Mouse (Mus musculus) MEL (cell line): ENCODE measurements at regions not wholly inside any gene's neighbourhood (a gene's known extent, or its start where the extent isn't known, plus 50 kb on each side); places are given as distances from the start of the nearest gene placed in this dataset.

Experiments used
- DNase-seq: peaks from one replicate; pipeline ENCODE4 v3.0.0; 2011; ENCODE audit warnings: low read depth, low spot score
- H3K27ac ChIP-seq: 2 replicates; pipeline ENCODE4 v1.5.1; 2012; ENCODE audit warnings: low read depth, mild to moderate bottlenecking, control low read depth, low read length, moderate library complexity; ENCODE audit not compliant: control insufficient read depth
- H3K27me3 ChIP-seq, 2 experiments: fragments of 150-350 bp in 1 of 2; sonication (generic) in 1 of 2; 2 replicates each; pipeline ENCODE4 v1.6.1; 2012; ENCODE audit warnings: low read length in 2 of 2, mild to moderate bottlenecking in 2 of 2, improper control_type of control experiment in 1 of 2, moderate library complexity in 1 of 2; ENCODE audit not compliant: insufficient read depth in 2 of 2, control insufficient read depth in 1 of 2
- H3K36me3 ChIP-seq, 2 experiments: 2 replicates each; pipeline ENCODE4 v1.6.1; 2012 to 2014; ENCODE audit warnings: low read length in 2 of 2, improper control_type of control experiment in 1 of 2, inconsistent platforms in 1 of 2, mild to moderate bottlenecking in 1 of 2; ENCODE audit not compliant: insufficient read depth in 2 of 2, control insufficient read depth in 1 of 2
- H3K4me1 ChIP-seq, 2 experiments: fragments of 150-350 bp in 1 of 2; sonication (generic) in 1 of 2; 2 replicates each; pipeline ENCODE4 v1.6.1; 2012; ENCODE audit warnings: low read length in 2 of 2, improper control_type of control experiment in 1 of 2, mild to moderate bottlenecking in 1 of 2; ENCODE audit not compliant: insufficient read depth in 2 of 2, control insufficient read depth in 1 of 2
- H3K4me3 ChIP-seq, 2 experiments: fragments of 150-350 bp in 1 of 2; sonication (generic) in 1 of 2; 2 replicates each; pipeline ENCODE4 v1.5.1; 2012; ENCODE audit warnings: low read depth in 2 of 2, low read length in 2 of 2, mild to moderate bottlenecking in 2 of 2, moderate library complexity in 2 of 2, control low read depth in 1 of 2, improper control_type of control experiment in 1 of 2; ENCODE audit not compliant: control insufficient read depth in 1 of 2, insufficient read depth in 1 of 2
- H3K79me2 ChIP-seq: 2 replicates; pipeline ENCODE4 v1.6.1; 2012; ENCODE audit warnings: mild to moderate bottlenecking, low read length, moderate library complexity; ENCODE audit not compliant: control insufficient read depth, poor library complexity, insufficient read depth
- H3K9ac ChIP-seq: 2 replicates; pipeline ENCODE4 v1.6.1; 2012; ENCODE audit warnings: low read depth, mild to moderate bottlenecking, control low read depth, low read length, moderate library complexity; ENCODE audit not compliant: control insufficient read depth, poor library complexity, severe bottlenecking
- H3K9me3 ChIP-seq: fragments of 150-350 bp; sonication (generic); replicated peaks from 2 replicates; pipeline ENCODE4 v1.6.1; 2012; ENCODE audit warnings: mild to moderate bottlenecking, low read length, improper control_type of control experiment, moderate library complexity; ENCODE audit not compliant: insufficient read depth
- CHD1 ChIP-seq: IDR thresholded peaks from 2 replicates; pipeline ENCODE4 v1.6.1; 2012; ENCODE audit warnings: low read depth, mild to moderate bottlenecking, inconsistent platforms, low read length, improper control_type of control experiment
- CHD2 ChIP-seq: IDR thresholded peaks from 2 replicates; pipeline ENCODE4 v1.6.1; 2011; ENCODE audit warnings: low read length, improper control_type of control experiment
- CTCF ChIP-seq, 3 experiments: IDR thresholded peaks in 2 of 3; conservative IDR thresholded peaks in 1 of 3; 2 replicates each; pipeline ENCODE4 v1.5.1; 2011 to 2012; ENCODE audit warnings: low read length in 3 of 3, low read depth in 2 of 3, mild to moderate bottlenecking in 2 of 3, improper control_type of control experiment in 1 of 3, inconsistent platforms in 1 of 3, mixed read lengths in 1 of 3, moderate library complexity in 1 of 3; ENCODE audit not compliant: control insufficient read depth in 1 of 3, insufficient read depth in 1 of 3, poor library complexity in 1 of 3, severe bottlenecking in 1 of 3
- ELF1 ChIP-seq: IDR thresholded peaks from 2 replicates; pipeline ENCODE4 v1.6.1; 2014; ENCODE audit warnings: low read depth, mild to moderate bottlenecking, inconsistent platforms, low read length, improper control_type of control experiment, moderate library complexity
- ETS1 ChIP-seq: IDR thresholded peaks from 2 replicates; pipeline ENCODE4 v1.6.1; 2012; ENCODE audit warnings: low read depth, mild to moderate bottlenecking, inconsistent platforms, low read length, improper control_type of control experiment, moderate library complexity
- GABPA ChIP-seq: IDR thresholded peaks from 2 replicates; pipeline ENCODE4 v1.6.1; 2012; ENCODE audit warnings: low read depth, mild to moderate bottlenecking, inconsistent platforms, low read length, improper control_type of control experiment, moderate library complexity
- MAX ChIP-seq: IDR thresholded peaks from 2 replicates; pipeline ENCODE4 v1.6.1; 2011; ENCODE audit warnings: low read length, improper control_type of control experiment
- MAZ ChIP-seq: IDR thresholded peaks from 2 replicates; pipeline ENCODE4 v1.6.1; 2012; ENCODE audit warnings: low read depth, mild to moderate bottlenecking, inconsistent platforms, low read length, improper control_type of control experiment
- MEF2A ChIP-seq: IDR thresholded peaks from 2 replicates; pipeline ENCODE4 v1.6.1; 2014; ENCODE audit warnings: low read depth, mild to moderate bottlenecking, inconsistent platforms, low read length, improper control_type of control experiment; ENCODE audit not compliant: poor library complexity, insufficient replicate concordance, severe bottlenecking; ENCODE audit errors: extremely low read depth
- MXI1 ChIP-seq: IDR thresholded peaks from 2 replicates; pipeline ENCODE4 v1.6.1; 2011; ENCODE audit warnings: mild to moderate bottlenecking, low read depth, low read length, improper control_type of control experiment
- MYC ChIP-seq: IDR thresholded peaks from 2 replicates; pipeline ENCODE4 v1.6.1; 2011; ENCODE audit warnings: low read depth, mild to moderate bottlenecking, low read length, improper control_type of control experiment, moderate library complexity
- NELFE ChIP-seq: IDR thresholded peaks from 2 replicates; pipeline ENCODE4 v1.6.1; 2011; ENCODE audit warnings: low read depth, low read length, improper control_type of control experiment
- NRF1 ChIP-seq: IDR thresholded peaks from 2 replicates; pipeline ENCODE4 v1.6.1; 2014; ENCODE audit warnings: low read depth, mild to moderate bottlenecking, inconsistent platforms, low read length, improper control_type of control experiment, moderate library complexity; ENCODE audit not compliant: poor library complexity, insufficient read depth, severe bottlenecking
- POLR2A ChIP-seq, 2 experiments: IDR thresholded peaks; 2 replicates each; pipeline ENCODE4 v1.6.1; 2011 to 2012; ENCODE audit warnings: low read length in 2 of 2, mild to moderate bottlenecking in 2 of 2, control low read depth in 1 of 2, improper control_type of control experiment in 1 of 2, low read depth in 1 of 2, moderate library complexity in 1 of 2; ENCODE audit not compliant: control insufficient read depth in 1 of 2, insufficient read depth in 1 of 2, poor library complexity in 1 of 2
- POLR2AphosphoS2 ChIP-seq: IDR thresholded peaks from 2 replicates; pipeline ENCODE4 v1.6.1; 2011; ENCODE audit warnings: low read length, improper control_type of control experiment
- RAD21 ChIP-seq: IDR thresholded peaks from 2 replicates; pipeline ENCODE4 v1.6.1; 2011; ENCODE audit warnings: mild to moderate bottlenecking, low read depth, low read length, improper control_type of control experiment
- SIN3A ChIP-seq: IDR thresholded peaks from 2 replicates; pipeline ENCODE4 v1.6.1; 2012; ENCODE audit warnings: low read length, improper control_type of control experiment, inconsistent platforms
- TBP ChIP-seq: IDR thresholded peaks from 2 replicates; pipeline ENCODE4 v1.8.0; 2011; ENCODE audit warnings: low read depth, low read length, improper control_type of control experiment
- UBTF ChIP-seq: IDR thresholded peaks from 2 replicates; pipeline ENCODE4 v1.6.1; 2012; ENCODE audit warnings: low read depth, mild to moderate bottlenecking, inconsistent platforms, low read length, improper control_type of control experiment, moderate library complexity, borderline replicate concordance; ENCODE audit not compliant: insufficient read depth
- ZC3H11A ChIP-seq: IDR thresholded peaks from 2 replicates; pipeline ENCODE4 v1.6.1; 2012; ENCODE audit warnings: low read depth, mild to moderate bottlenecking, inconsistent platforms, low read length, improper control_type of control experiment
- ZKSCAN1 ChIP-seq: IDR thresholded peaks from 2 replicates; pipeline ENCODE4 v1.6.1; 2012; ENCODE audit warnings: low read depth, mild to moderate bottlenecking, inconsistent platforms, low read length, improper control_type of control experiment, moderate library complexity
- ZMIZ1 ChIP-seq: IDR thresholded peaks from 2 replicates; pipeline ENCODE4 v1.6.1; 2012; ENCODE audit warnings: low read depth, mild to moderate bottlenecking, inconsistent platforms, low read length, improper control_type of control experiment, moderate library complexity
- ZNF384 ChIP-seq: IDR thresholded peaks from 2 replicates; pipeline ENCODE4 v1.6.1; 2012; ENCODE audit warnings: low read depth, mild to moderate bottlenecking, inconsistent platforms, low read length, improper control_type of control experiment

DNA sequence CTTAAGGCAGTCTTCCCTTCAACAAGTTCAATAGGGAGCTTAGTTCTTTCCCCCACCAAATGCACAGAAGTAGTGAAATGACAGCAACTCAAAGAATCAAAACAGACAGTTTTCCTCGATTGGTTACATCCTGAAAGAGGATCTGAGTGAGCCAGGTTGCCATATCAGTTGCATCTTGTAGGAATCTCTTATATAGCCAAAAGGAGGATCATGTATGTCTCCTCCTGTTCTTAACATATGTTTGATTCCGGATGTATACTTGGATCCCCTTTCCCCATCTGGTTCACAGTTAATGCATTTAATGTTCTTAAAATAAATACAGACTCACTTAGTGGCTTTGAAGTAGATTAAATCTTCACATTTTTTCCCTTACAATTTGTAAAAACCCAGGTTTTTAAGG is 1224.0 kb upstream of the Flrt2 start:
- Histone ChIP-seq H3K36me3 (no peaks in the 10 kb centered on the region), H3K27me3 (no peaks in the 10 kb centered on the region), H3K27ac (no peak overlapping the region), H3K4me1 (no peaks in the 10 kb centered on the region), H3K79me2 (no peaks in the 10 kb centered on the region), H3K9me3 (no peaks in the 10 kb centered on the region), H3K9ac (no peak overlapping the region), H3K4me3 (no peak overlapping the region)
- no peak for DNase-seq
- TF ChIP-seq TBP (no peak), ETS1 (no peak), ZNF384 (no peak), CHD2 (no peak), MXI1 (no peak), POLR2A (IDR thresholded peaks at IDR 0.05; ENCODE audit: control insufficient read depth in 1 of 2, insufficient read depth in 1 of 2, low read depth in 1 of 2, low read length in 2 of 2, poor library complexity in 1 of 2) (no peak), ZC3H11A (no peak), MAX (no peak), RAD21 (no peak)

DNA sequence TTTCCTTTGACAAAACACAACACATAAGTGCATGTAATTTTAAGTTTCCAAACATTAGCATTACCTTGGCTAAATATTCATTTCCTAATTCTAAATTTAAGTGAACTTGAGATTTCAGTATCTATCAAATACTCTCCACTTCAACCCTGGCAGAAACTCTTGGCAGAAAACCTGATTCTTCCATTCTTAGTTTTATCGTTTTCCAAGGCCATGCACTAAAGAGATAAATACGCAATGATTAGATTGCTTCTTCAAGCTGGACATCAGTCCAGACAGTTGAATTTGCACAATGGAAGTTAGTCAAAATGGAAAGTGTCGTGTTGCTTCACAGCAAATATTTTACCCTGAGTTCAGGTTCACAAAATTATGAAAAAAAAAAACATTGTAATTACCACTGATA is 1223.4 kb upstream of the Flrt2 start:
- no peak overlapping the region for H3K9ac ChIP-seq
- H3K27me3 ChIP-seq: no peaks in the 10 kb centered on the region
- no peak overlapping the region for H3K27ac ChIP-seq
- H3K9me3 ChIP-seq: no peaks in the 10 kb centered on the region
- DNase-seq: no peak
- H3K4me3 ChIP-seq: no peak overlapping the region
- H3K79me2 ChIP-seq: no peaks in the 10 kb centered on the region
- TF ChIP-seq MYC (no peak), ZMIZ1 (no peak), UBTF (no peak), ZNF384 (no peak), GABPA (no peak), POLR2AphosphoS2 (no peak), CTCF (IDR thresholded peaks at IDR 0.05 in 2 of 3, conservative IDR thresholded peaks at IDR 0.05 in 1 of 3; ENCODE audit: control insufficient read depth in 1 of 3, insufficient read depth in 1 of 3, low read depth in 2 of 3, low read length in 3 of 3, poor library complexity in 1 of 3, severe bottlenecking in 1 of 3) (no peak), NRF1 (no peak), ETS1 (no peak), NELFE (no peak), RAD21 (no peak), MAZ (no peak), SIN3A (no peak), MEF2A (no peak), ELF1 (no peak), CHD1 (no peak), TBP (no peak), ZKSCAN1 (no peak), MXI1 (no peak)
- H3K36me3 ChIP-seq: no peaks in the 10 kb centered on the region
- H3K4me1 ChIP-seq: no peaks in the 10 kb centered on the region
